Comparison of ENCODE assay signal across 9 mouse cellular contexts in genomic region chr12:12527366-12527765, GRCm38 (mm10).
DNase-seq lines count a peak whose midpoint lies in the region; ATAC-seq and TF ChIP-seq lines count a peak whose summit lies in the region.
"Had no signal": no experiment of that assay in that cellular context is flagged by ENCODE, and none has a peak within 500 bp of the region (broad histone marks: within the 10 kb centered on the region; RNA-seq: fewer than 3 reads in every experiment).

No protein-coding gene starts in this region.

- TF ChIP-seq CTCF in intestine, postnatal 0 days (IDR thresholded peaks at IDR 0.05; ENCODE audit: low read depth), result no peak

- H3K9ac ChIP-seq in kidney, embryonic 16.5 days (replicated peaks; ENCODE audit: low read length), result no peak overlapping the region
- H3K9ac ChIP-seq in intestine, postnatal 0 days (ENCODE audit: low read depth, low read length), result no peak overlapping the region
- no peak overlapping the region for H3K9ac ChIP-seq in midbrain, embryonic 15.5 days

- no peaks in the 10 kb centered on the region for H3K27me3 ChIP-seq in kidney, embryonic 16.5 days (ENCODE audit: insufficient read depth, low read length)
- H3K27me3 ChIP-seq in intestine, postnatal 0 days (replicated peaks; ENCODE audit: control insufficient read depth, insufficient read depth, low read length), result no peaks in the 10 kb centered on the region
- H3K27me3 ChIP-seq in midbrain, embryonic 15.5 days (replicated peaks), result no peaks in the 10 kb centered on the region

- no peaks in the 10 kb centered on the region for H3K4me1 ChIP-seq in kidney, embryonic 16.5 days (ENCODE audit: insufficient read depth, low read length)
- no peaks in the 10 kb centered on the region for H3K4me1 ChIP-seq in intestine, postnatal 0 days (replicated peaks; ENCODE audit: control insufficient read depth, insufficient read depth, low read length)
- peaks cover 15% of the 10 kb centered on the region for H3K4me1 ChIP-seq in midbrain, embryonic 15.5 days

- DNase-seq in kidney, adult 18-20 months, result peak; percentile 16
- peak; percentile 93 for DNase-seq in heart, adult 11 months
- no peak for DNase-seq in ovary, adult 18-20 months (ENCODE audit: low spot score)
- no peak for DNase-seq in right cerebral cortex, postnatal 25 days
- DNase-seq in left cerebral cortex, adult 9 months (ENCODE audit: low spot score in 2 of 2), result no peak

- no peak overlapping the region for H3K4me3 ChIP-seq in kidney, embryonic 16.5 days (ENCODE audit: low read length)
- no peak overlapping the region for H3K4me3 ChIP-seq in intestine, postnatal 0 days (ENCODE audit: low read depth, low read length)
- H3K4me3 ChIP-seq in midbrain, embryonic 15.5 days, result no peak overlapping the region

- ATAC-seq in kidney, embryonic 16.5 days (ENCODE audit: low FRiP score, low TSS enrichment), result no peak
- peak; percentile 63; the same call in 1 of the 2 replicates for ATAC-seq in intestine, postnatal 0 days
- no peak for ATAC-seq in midbrain, embryonic 15.5 days (replicated peaks)

- H3K9me3 ChIP-seq in kidney, embryonic 16.5 days (ENCODE audit: low read length), result no peaks in the 10 kb centered on the region
- no peaks in the 10 kb centered on the region for H3K9me3 ChIP-seq in intestine, postnatal 0 days (ENCODE audit: control insufficient read depth)
- H3K9me3 ChIP-seq in midbrain, embryonic 15.5 days, result no peaks in the 10 kb centered on the region

- H3K4me2 ChIP-seq in kidney, embryonic 16.5 days (replicated peaks; ENCODE audit: low read depth, low read length), result no peak overlapping the region
- no peak overlapping the region for H3K4me2 ChIP-seq in intestine, postnatal 0 days (replicated peaks; ENCODE audit: low read depth)
- H3K4me2 ChIP-seq in midbrain, embryonic 15.5 days, result no peak overlapping the region

- no peaks in the 10 kb centered on the region for H3K36me3 ChIP-seq in kidney, embryonic 16.5 days (ENCODE audit: insufficient read depth, low read length)
- no peaks in the 10 kb centered on the region for H3K36me3 ChIP-seq in intestine, postnatal 0 days (ENCODE audit: control insufficient read depth, insufficient read depth)
- H3K36me3 ChIP-seq in midbrain, embryonic 15.5 days (replicated peaks), result no peaks in the 10 kb centered on the region

- WGBS in kidney, embryonic 16.5 days, result 65% methylated on average over 3 of the region's 3 CpGs
- 47% methylated on average over 3 of the region's 3 CpGs for WGBS in intestine, postnatal 0 days
- 72% methylated on average over 3 of the region's 3 CpGs for WGBS in midbrain, embryonic 15.5 days

- no peak overlapping the region for H3K27ac ChIP-seq in kidney, embryonic 16.5 days (ENCODE audit: low read length)
- no peak overlapping the region for H3K27ac ChIP-seq in intestine, postnatal 0 days (ENCODE audit: low read depth, low read length)
- peak overlapping the region; percentile 70; the same call in 1 of the 2 replicates for H3K27ac ChIP-seq in midbrain, embryonic 15.5 days
- H3K27ac ChIP-seq: macrophage had no signal

Comparison
In these comparisons a context has a peak if more than half of its experiments do, and no peak if none do; other contexts are left out.
1. DNase-seq: peak in kidney, adult 18-20 months (single experiment) and heart, adult 11 months (single experiment); none in ovary, adult 18-20 months (single experiment), right cerebral cortex, postnatal 25 days (single experiment) and left cerebral cortex, adult 9 months (0 of 2).